Mouse (Mus musculus) adrenal gland, adult 18-20 months (tissue): ENCODE measurements around the gene Syce3. TPM values are rescaled to one million over a fixed set of nuclear protein-coding genes. Genes with fewer than 3 reads are reported as not detected.

ENCODE experiments used
- DNase-seq, 2 experiments: peaks; one replicate each; pipeline ENCODE4 v3.0.0; 2021 to 2022; ENCODE audit warnings: low spot score in 2 of 2
- total RNA-seq, 2 experiments: library from RNA; stranded (reverse); gene quantifications; 1 replicate in 1 of 2; 2 replicates in 1 of 2; pipeline ENCODE4 v1.2.3; 2021

Gene Syce3
- total RNA-seq, 2 experiments from 2014 or later, result not detected

- peak; percentile 94 to 97 for DNase-seq
These were observed 36.5 kb downstream of the Syce3 start, which contains the start of gene Sco2 for GRCm38 (mm10) chr15:89373762-89374248. Gene Sco2 (minus strand): TSS chr15:89373846.

- peak; percentile 76 to 84 for DNase-seq
These were observed 37.1 kb downstream of the Syce3 start for GRCm38 (mm10) chr15:89373027-89373761.

- no peak for DNase-seq
These were observed 37.8 kb downstream of the Syce3 start for GRCm38 (mm10) chr15:89372536-89372935.

- no peak for DNase-seq
These were observed 38.2 kb downstream of the Syce3 start for GRCm38 (mm10) chr15:89372068-89372467.

GRCm38 (mm10) chr15:89365141-89365551 is 45.2 kb downstream of the Syce3 start:
- DNase-seq, result no peak

- DNase-seq, result no peak
These were observed 47.3 kb downstream of the Syce3 start for GRCm38 (mm10) chr15:89363051-89363450.

GRCm38 (mm10) chr15:89358784-89359183 is 51.5 kb downstream of the Syce3 start:
- no peak for DNase-seq

GRCm38 (mm10) chr15:89356372-89356771 is 53.9 kb downstream of the Syce3 start:
- no peak for DNase-seq

GRCm38 (mm10) chr15:89355241-89356187 is 54.8 kb downstream of the Syce3 start, which contains the start of the genes Lmf2 and Ncaph2:
Gene Lmf2 (minus strand): TSS chr15:89355659.
Gene Ncaph2 (plus strand): TSS chr15:89355719.
- peak; percentile 97 for DNase-seq

GRCm38 (mm10) chr15:89354455-89354854 is 55.8 kb downstream of the Syce3 start:
- DNase-seq, result no peak

- DNase-seq, result no peak
These were observed 56.5 kb downstream of the Syce3 start for GRCm38 (mm10) chr15:89353837-89354236.

GRCm38 (mm10) chr15:89352795-89353194 is 57.5 kb downstream of the Syce3 start:
- no peak for DNase-seq

GRCm38 (mm10) chr15:89352054-89352453 is 58.2 kb downstream of the Syce3 start:
- DNase-seq, result no peak

GRCm38 (mm10) chr15:89351302-89351701 is 59.0 kb downstream of the Syce3 start:
- DNase-seq, result no peak

GRCm38 (mm10) chr15:89350447-89350846 is 59.9 kb downstream of the Syce3 start:
- no peak for DNase-seq

GRCm38 (mm10) chr15:89343325-89343724 is 67.0 kb downstream of the Syce3 start:
- no peak for DNase-seq

- DNase-seq, result no peak
These were observed 68.6 kb downstream of the Syce3 start for GRCm38 (mm10) chr15:89341678-89342077.
